Mouse (Mus musculus) stomach, postnatal 0 days (tissue): Measurements from ENCODE around the gene Mvk.

Experiments used
- CTCF ChIP-seq: IDR thresholded peaks from 2 replicates; pipeline ENCODE4 v1.5.1; 2016; ENCODE audit warnings: antibody characterized with exemption, low read depth, mild to moderate bottlenecking, moderate library complexity
- EP300 ChIP-seq: optimal IDR thresholded peaks from 2 replicates; pipeline ENCODE3; 2016; ENCODE audit warnings: antibody characterized with exemption

- TF ChIP-seq CTCF (no peak), EP300 (no peak)
Observed at GRCm38 (mm10) chr5:114489570-114489969, 45.5 kb downstream of the Mvk start.
